Mouse (Mus musculus): ENCODE measurements around the gene Hist1h2bh. TPM values are rescaled to one million over a fixed set of nuclear protein-coding genes. Genes with fewer than 3 reads are reported as not detected.
"Not testable (repeated sequence)": the region's sequence is repeated elsewhere in the genome, so short reads cannot be mapped to it uniquely, and the experiment has no call there.

Gene Hist1h2bh
- polyA plus RNA-seq, 1 experiment: 1.1 TPM

GRCm38 (mm10) chr13:23581408-23582218, 38.4 kb upstream of the Hist1h2bh start, which contains the start of gene Hist1h4d:
Gene Hist1h4d, plus strand, starts transcription at chr13:23581598.
- no peak within 1 kb of the TSS for H3ac ChIP-seq (ENCODE audit: control insufficient read depth, insufficient read length)
- H3K79me2 ChIP-seq (ENCODE audit: control insufficient read depth, insufficient read depth): no peaks in the 10 kb centered on the region
- H3K4me2 ChIP-seq (ENCODE audit: low read depth): peak within 1 kb of the TSS; percentile 96
- H3K4me3 ChIP-seq: peak within 1 kb of the TSS; percentile 24
- H3K36me3 ChIP-seq (ENCODE audit: control insufficient read depth, insufficient read depth): no peaks in the 10 kb centered on the region
- H3K27me3 ChIP-seq (ENCODE audit: control insufficient read depth, insufficient read depth, insufficient read length): no peaks in the 10 kb centered on the region
- TF ChIP-seq USF1 (IDR thresholded peaks at IDR 0.05; ENCODE audit: low read depth) (no peak), SRF (IDR thresholded peaks at IDR 0.05; ENCODE audit: control insufficient read depth, insufficient read length, low read depth) (no peak), TCF3 (IDR thresholded peaks at IDR 0.05; ENCODE audit: insufficient read length, low read depth) (no peak), POLR2A (IDR thresholded peaks at IDR 0.05; ENCODE audit: insufficient read length, low read depth) (peak; percentile 97), CEBPB (IDR thresholded peaks at IDR 0.05; ENCODE audit: insufficient read depth, poor library complexity, severe bottlenecking) (no peak), MAX (IDR thresholded peaks at IDR 0.05; ENCODE audit: low read depth) (no peak), E2F4 (IDR thresholded peaks at IDR 0.05; ENCODE audit: insufficient read depth) (peak; percentile 20), MYOD1 (IDR thresholded peaks at IDR 0.05; ENCODE audit: control insufficient read depth in 1 of 3, insufficient read length in 2 of 3, low read depth in 2 of 3) (no peak), MYOG (IDR thresholded peaks at IDR 0.05; ENCODE audit: control insufficient read depth in 1 of 3, insufficient read depth in 1 of 3, insufficient read length in 2 of 3, low read depth in 2 of 3) (no peak), POLR2AphosphoS2 (IDR thresholded peaks at IDR 0.05; ENCODE audit: insufficient read length, low read depth) (peak; percentile 100), REST (IDR thresholded peaks at IDR 0.05; ENCODE audit: insufficient read depth, insufficient read length) (no peak), TCF12 (IDR thresholded peaks at IDR 0.05; ENCODE audit: insufficient read depth, poor library complexity, severe bottlenecking) (no peak)

- Histone ChIP-seq H3K4me2 (ENCODE audit: low read depth) (no peak overlapping the region), H3K27me3 (ENCODE audit: control insufficient read depth, insufficient read depth, insufficient read length) (no peaks in the 10 kb centered on the region), H3K36me3 (ENCODE audit: control insufficient read depth, insufficient read depth) (no peaks in the 10 kb centered on the region), H3ac (ENCODE audit: control insufficient read depth, insufficient read length) (no peak overlapping the region), H3K4me3 (no peak overlapping the region), H3K79me2 (ENCODE audit: control insufficient read depth, insufficient read depth) (no peaks in the 10 kb centered on the region)
- no peak for TF ChIP-seq POLR2A (IDR thresholded peaks at IDR 0.05; ENCODE audit: insufficient read length, low read depth)
- no peak for TF ChIP-seq POLR2AphosphoS2 (IDR thresholded peaks at IDR 0.05; ENCODE audit: insufficient read length, low read depth)
- TF ChIP-seq SRF (IDR thresholded peaks at IDR 0.05; ENCODE audit: control insufficient read depth, insufficient read length, low read depth): no peak
- TF ChIP-seq TCF3 (IDR thresholded peaks at IDR 0.05; ENCODE audit: insufficient read length, low read depth): no peak
Observed at GRCm38 (mm10) chr13:23577835-23578234, 34.6 kb upstream of the Hist1h2bh start.

- no peaks in the 10 kb centered on the region for H3K79me2 ChIP-seq (ENCODE audit: control insufficient read depth, insufficient read depth)
- peak overlapping the region; percentile 81 for H3K4me2 ChIP-seq (ENCODE audit: low read depth)
- H3ac ChIP-seq (ENCODE audit: control insufficient read depth, insufficient read length): no peak overlapping the region
- H3K4me3 ChIP-seq: peak overlapping the region; percentile 27
- no peak for TF ChIP-seq SRF (IDR thresholded peaks at IDR 0.05; ENCODE audit: control insufficient read depth, insufficient read length, low read depth)
- no peaks in the 10 kb centered on the region for H3K27me3 ChIP-seq (ENCODE audit: control insufficient read depth, insufficient read depth, insufficient read length)
- H3K36me3 ChIP-seq (ENCODE audit: control insufficient read depth, insufficient read depth): no peaks in the 10 kb centered on the region
Observed at GRCm38 (mm10) chr13:23576906-23577639, 33.9 kb upstream of the Hist1h2bh start.

GRCm38 (mm10) chr13:23576351-23576881, 33.2 kb upstream of the Hist1h2bh start:
- no peaks in the 10 kb centered on the region for H3K79me2 ChIP-seq (ENCODE audit: control insufficient read depth, insufficient read depth)
- peak overlapping the region; percentile 81 for H3K4me2 ChIP-seq (ENCODE audit: low read depth)
- H3K27me3 ChIP-seq (ENCODE audit: control insufficient read depth, insufficient read depth, insufficient read length): no peaks in the 10 kb centered on the region
- no peaks in the 10 kb centered on the region for H3K36me3 ChIP-seq (ENCODE audit: control insufficient read depth, insufficient read depth)
- H3ac ChIP-seq (ENCODE audit: control insufficient read depth, insufficient read length): no peak overlapping the region
- peak overlapping the region; percentile 27 for H3K4me3 ChIP-seq
- peak; percentile 55 for TF ChIP-seq POLR2AphosphoS2 (IDR thresholded peaks at IDR 0.05; ENCODE audit: insufficient read length, low read depth)
- TF ChIP-seq POLR2A (IDR thresholded peaks at IDR 0.05; ENCODE audit: insufficient read length, low read depth): peak; percentile 33
- TF ChIP-seq E2F4 (IDR thresholded peaks at IDR 0.05; ENCODE audit: insufficient read depth): no peak
- no peak for TF ChIP-seq SRF (IDR thresholded peaks at IDR 0.05; ENCODE audit: control insufficient read depth, insufficient read length, low read depth)
- TF ChIP-seq CEBPB (IDR thresholded peaks at IDR 0.05; ENCODE audit: insufficient read depth, poor library complexity, severe bottlenecking): no peak

- Histone ChIP-seq H3K4me2 (ENCODE audit: low read depth) (peak overlapping the region; percentile 81), H3K4me3 (peak overlapping the region; percentile 27)
- H3K36me3 ChIP-seq (ENCODE audit: control insufficient read depth, insufficient read depth); H3ac ChIP-seq (ENCODE audit: control insufficient read depth, insufficient read length); H3K79me2 ChIP-seq (ENCODE audit: control insufficient read depth, insufficient read depth); H3K27me3 ChIP-seq (ENCODE audit: control insufficient read depth, insufficient read depth, insufficient read length): not testable (repeated sequence)
- TF ChIP-seq POLR2AphosphoS2 (IDR thresholded peaks at IDR 0.05; ENCODE audit: insufficient read length, low read depth) (peak; percentile 82), POLR2A (IDR thresholded peaks at IDR 0.05; ENCODE audit: insufficient read length, low read depth) (peak; percentile 71)
Observed at GRCm38 (mm10) chr13:23575864-23576313, 32.7 kb upstream of the Hist1h2bh start.

Measured in myocyte (in vitro differentiated cells).